Mouse (Mus musculus): Measurements from ENCODE around the gene Mpc1. TPM values are rescaled to one million over a fixed set of nuclear protein-coding genes. Genes with fewer than 3 reads are reported as not detected.

The Mpc1 gene
- polyA plus RNA-seq, 1 experiment, result 27.9 TPM

- no peak overlapping the region for H3K4me3 ChIP-seq (ENCODE audit: insufficient read depth, poor library complexity, severe bottlenecking)
- no peak for TF ChIP-seq FOSL1 (IDR thresholded peaks at IDR 0.05; ENCODE audit: insufficient read depth, low read length, poor library complexity, severe bottlenecking)
- TF ChIP-seq MYOD1 (IDR thresholded peaks at IDR 0.05; ENCODE audit: control insufficient read depth, insufficient read length, low read depth), result no peak
- TF ChIP-seq MYOG (IDR thresholded peaks at IDR 0.05; ENCODE audit: control insufficient read depth, extremely low read depth, insufficient read length), result no peak
- TF ChIP-seq USF1 (IDR thresholded peaks at IDR 0.05; ENCODE audit: low read depth), result no peak
- no peak for TF ChIP-seq MAX (IDR thresholded peaks at IDR 0.05)
- no peak for TF ChIP-seq CTCF (IDR thresholded peaks at IDR 0.05; ENCODE audit: control insufficient read depth, insufficient read depth, insufficient read length)
- TF ChIP-seq CEBPB (IDR thresholded peaks at IDR 0.05; ENCODE audit: low read depth), result no peak
- no peaks in the 10 kb centered on the region for H3K79me3 ChIP-seq (ENCODE audit: low read depth)
- H3ac ChIP-seq (ENCODE audit: control insufficient read depth, insufficient read length, low read depth), result no peak overlapping the region
- H3K36me3 ChIP-seq (ENCODE audit: control insufficient read depth, insufficient read depth), result no peaks in the 10 kb centered on the region
- no peaks in the 10 kb centered on the region for H3K79me2 ChIP-seq (ENCODE audit: control insufficient read depth, insufficient read depth)
- no peaks in the 10 kb centered on the region for H3K27me3 ChIP-seq (ENCODE audit: control insufficient read depth, insufficient read depth, insufficient read length)
These were observed 15.6 kb downstream of the Mpc1 start for GRCm38 (mm10) chr17:8298281-8298680.

DNA sequence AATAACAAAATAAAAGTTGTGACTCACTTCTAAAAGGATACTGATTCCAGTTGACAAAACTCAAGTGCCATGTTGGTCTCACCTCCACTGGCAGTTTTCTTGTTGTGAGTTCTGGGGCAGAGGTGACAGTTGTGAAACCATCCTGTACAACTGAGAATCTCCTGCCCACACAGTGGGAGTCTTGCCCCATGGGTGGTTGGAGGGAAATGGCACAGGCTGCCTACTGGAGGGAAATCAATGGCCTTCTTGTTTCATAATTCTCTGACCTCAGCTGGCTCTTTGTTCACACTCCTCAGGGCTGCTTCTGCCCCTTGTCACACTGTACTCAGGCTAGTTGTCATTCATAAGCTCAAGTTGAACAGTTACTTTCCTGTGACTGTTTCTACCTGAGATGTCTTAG lies 16.8 kb downstream of the Mpc1 start:
- Histone ChIP-seq H3ac (ENCODE audit: control insufficient read depth, insufficient read length, low read depth) (no peak overlapping the region), H3K4me3 (ENCODE audit: insufficient read depth, poor library complexity, severe bottlenecking) (no peak overlapping the region), H3K79me3 (ENCODE audit: low read depth) (no peaks in the 10 kb centered on the region), H3K36me3 (ENCODE audit: control insufficient read depth, insufficient read depth) (no peaks in the 10 kb centered on the region), H3K79me2 (ENCODE audit: control insufficient read depth, insufficient read depth) (no peaks in the 10 kb centered on the region), H3K27me3 (ENCODE audit: control insufficient read depth, insufficient read depth, insufficient read length) (no peaks in the 10 kb centered on the region)
- TF ChIP-seq MYOD1 (IDR thresholded peaks at IDR 0.05; ENCODE audit: control insufficient read depth, insufficient read length, low read depth) (no peak), CEBPB (IDR thresholded peaks at IDR 0.05; ENCODE audit: low read depth) (no peak), MYOG (IDR thresholded peaks at IDR 0.05; ENCODE audit: control insufficient read depth, extremely low read depth, insufficient read length) (no peak), USF1 (IDR thresholded peaks at IDR 0.05; ENCODE audit: low read depth) (no peak), FOSL1 (IDR thresholded peaks at IDR 0.05; ENCODE audit: insufficient read depth, low read length, poor library complexity, severe bottlenecking) (no peak), CTCF (IDR thresholded peaks at IDR 0.05; ENCODE audit: control insufficient read depth, insufficient read depth, insufficient read length) (no peak), MAX (IDR thresholded peaks at IDR 0.05) (no peak)

GRCm38 (mm10) chr17:8301515-8301914 lies 18.8 kb downstream of the Mpc1 start:
- H3K4me3 ChIP-seq (ENCODE audit: insufficient read depth, poor library complexity, severe bottlenecking), result no peak overlapping the region
- TF ChIP-seq MYOG (IDR thresholded peaks at IDR 0.05; ENCODE audit: control insufficient read depth, extremely low read depth, insufficient read length) (no peak), FOSL1 (IDR thresholded peaks at IDR 0.05; ENCODE audit: insufficient read depth, low read length, poor library complexity, severe bottlenecking) (no peak), USF1 (IDR thresholded peaks at IDR 0.05; ENCODE audit: low read depth) (no peak), MAX (IDR thresholded peaks at IDR 0.05) (no peak), MYOD1 (IDR thresholded peaks at IDR 0.05; ENCODE audit: control insufficient read depth, insufficient read length, low read depth) (no peak), CEBPB (IDR thresholded peaks at IDR 0.05; ENCODE audit: low read depth) (no peak), CTCF (IDR thresholded peaks at IDR 0.05; ENCODE audit: control insufficient read depth, insufficient read depth, insufficient read length) (no peak)
- H3ac ChIP-seq (ENCODE audit: control insufficient read depth, insufficient read length, low read depth), result no peak overlapping the region
- no peaks in the 10 kb centered on the region for H3K27me3 ChIP-seq (ENCODE audit: control insufficient read depth, insufficient read depth, insufficient read length)
- H3K79me2 ChIP-seq (ENCODE audit: control insufficient read depth, insufficient read depth), result no peaks in the 10 kb centered on the region
- no peaks in the 10 kb centered on the region for H3K79me3 ChIP-seq (ENCODE audit: low read depth)
- H3K36me3 ChIP-seq (ENCODE audit: control insufficient read depth, insufficient read depth), result no peaks in the 10 kb centered on the region

DNA sequence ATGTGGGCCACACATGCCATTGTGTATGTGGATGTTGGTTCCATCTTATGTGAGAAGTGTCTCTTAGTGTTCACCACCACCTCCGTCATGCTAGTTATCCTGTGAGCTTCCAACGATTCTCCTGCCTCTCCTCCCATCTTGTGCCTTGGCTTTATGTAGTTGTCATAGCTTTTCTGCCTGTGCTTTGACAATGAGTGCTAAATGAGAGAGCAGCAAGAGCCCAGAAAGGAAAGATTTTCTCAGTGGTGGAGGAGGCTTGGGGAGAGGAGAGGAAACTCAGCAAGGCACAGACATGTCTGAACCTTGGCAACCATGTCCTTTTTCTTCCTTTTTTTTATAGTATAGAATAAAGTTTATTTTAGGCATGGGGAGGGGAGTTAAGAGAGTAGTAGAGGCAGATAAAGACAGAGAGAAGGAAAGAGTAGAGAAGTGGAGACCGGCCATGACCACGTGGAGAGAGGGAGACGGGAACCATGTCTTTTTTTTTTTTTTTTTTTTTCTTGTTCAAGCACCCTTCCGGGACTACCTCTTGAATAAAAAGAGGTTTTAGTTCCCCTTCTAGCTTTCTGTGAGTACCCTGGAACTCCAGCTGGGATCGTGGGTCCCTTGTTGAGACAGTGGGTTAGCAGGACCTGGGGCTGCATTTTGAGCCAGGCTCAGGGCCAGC lies 20.2 kb downstream of the Mpc1 start:
- Histone ChIP-seq H3K79me2 (ENCODE audit: control insufficient read depth, insufficient read depth) (no peaks in the 10 kb centered on the region), H3K36me3 (ENCODE audit: control insufficient read depth, insufficient read depth) (no peaks in the 10 kb centered on the region), H3K79me3 (ENCODE audit: low read depth) (no peaks in the 10 kb centered on the region), H3ac (ENCODE audit: control insufficient read depth, insufficient read length, low read depth) (no peak overlapping the region), H3K4me3 (ENCODE audit: insufficient read depth, poor library complexity, severe bottlenecking) (no peak overlapping the region), H3K27me3 (ENCODE audit: control insufficient read depth, insufficient read depth, insufficient read length) (no peaks in the 10 kb centered on the region)
- TF ChIP-seq MYOG (IDR thresholded peaks at IDR 0.05; ENCODE audit: control insufficient read depth, extremely low read depth, insufficient read length), result no peak
- TF ChIP-seq MAX (IDR thresholded peaks at IDR 0.05), result no peak
- no peak for TF ChIP-seq CEBPB (IDR thresholded peaks at IDR 0.05; ENCODE audit: low read depth)
- no peak for TF ChIP-seq MYOD1 (IDR thresholded peaks at IDR 0.05; ENCODE audit: control insufficient read depth, insufficient read length, low read depth)
- TF ChIP-seq FOSL1 (IDR thresholded peaks at IDR 0.05; ENCODE audit: insufficient read depth, low read length, poor library complexity, severe bottlenecking), result no peak
- no peak for TF ChIP-seq CTCF (IDR thresholded peaks at IDR 0.05; ENCODE audit: control insufficient read depth, insufficient read depth, insufficient read length)
- no peak for TF ChIP-seq USF1 (IDR thresholded peaks at IDR 0.05; ENCODE audit: low read depth)

GRCm38 (mm10) chr17:8303671-8304070 lies 21.0 kb downstream of the Mpc1 start:
- H3K4me3 ChIP-seq (ENCODE audit: insufficient read depth, poor library complexity, severe bottlenecking), result no peak overlapping the region
- H3ac ChIP-seq (ENCODE audit: control insufficient read depth, insufficient read length, low read depth), result no peak overlapping the region
- no peaks in the 10 kb centered on the region for H3K36me3 ChIP-seq (ENCODE audit: control insufficient read depth, insufficient read depth)
- H3K79me2 ChIP-seq (ENCODE audit: control insufficient read depth, insufficient read depth), result no peaks in the 10 kb centered on the region
- no peaks in the 10 kb centered on the region for H3K27me3 ChIP-seq (ENCODE audit: control insufficient read depth, insufficient read depth, insufficient read length)
- H3K79me3 ChIP-seq (ENCODE audit: low read depth), result no peaks in the 10 kb centered on the region
- TF ChIP-seq MYOG (IDR thresholded peaks at IDR 0.05; ENCODE audit: control insufficient read depth, extremely low read depth, insufficient read length) (no peak), MAX (IDR thresholded peaks at IDR 0.05) (no peak)

GRCm38 (mm10) chr17:8305801-8306200 lies 23.1 kb downstream of the Mpc1 start:
- no peak for TF ChIP-seq CEBPB (IDR thresholded peaks at IDR 0.05; ENCODE audit: low read depth)
- no peak for TF ChIP-seq MAX (IDR thresholded peaks at IDR 0.05)
- TF ChIP-seq MYOD1 (IDR thresholded peaks at IDR 0.05; ENCODE audit: control insufficient read depth, insufficient read length, low read depth), result no peak
- no peak for TF ChIP-seq FOSL1 (IDR thresholded peaks at IDR 0.05; ENCODE audit: insufficient read depth, low read length, poor library complexity, severe bottlenecking)
- no peak for TF ChIP-seq CTCF (IDR thresholded peaks at IDR 0.05; ENCODE audit: control insufficient read depth, insufficient read depth, insufficient read length)
- Histone ChIP-seq H3K27me3 (ENCODE audit: control insufficient read depth, insufficient read depth, insufficient read length) (no peaks in the 10 kb centered on the region), H3K4me3 (ENCODE audit: insufficient read depth, poor library complexity, severe bottlenecking) (no peak overlapping the region), H3K36me3 (ENCODE audit: control insufficient read depth, insufficient read depth) (no peaks in the 10 kb centered on the region), H3K79me2 (ENCODE audit: control insufficient read depth, insufficient read depth) (no peaks in the 10 kb centered on the region), H3K79me3 (ENCODE audit: low read depth) (no peaks in the 10 kb centered on the region), H3ac (ENCODE audit: control insufficient read depth, insufficient read length, low read depth) (no peak overlapping the region)

Measured in C2C12 (cell line).